Mouse (Mus musculus) B cell, adult 2 months (primary cell): ENCODE measurements around the gene Ecm1.
"Not testable (repeated sequence)": the region's sequence is repeated elsewhere in the genome, so short reads cannot be mapped to it uniquely, and the experiment has no call there.

Experiments
- DNase-seq, 2 experiments: peaks; one replicate each; pipeline ENCODE4 v3.0.0; 2022

Ecm1 gene

DNA sequence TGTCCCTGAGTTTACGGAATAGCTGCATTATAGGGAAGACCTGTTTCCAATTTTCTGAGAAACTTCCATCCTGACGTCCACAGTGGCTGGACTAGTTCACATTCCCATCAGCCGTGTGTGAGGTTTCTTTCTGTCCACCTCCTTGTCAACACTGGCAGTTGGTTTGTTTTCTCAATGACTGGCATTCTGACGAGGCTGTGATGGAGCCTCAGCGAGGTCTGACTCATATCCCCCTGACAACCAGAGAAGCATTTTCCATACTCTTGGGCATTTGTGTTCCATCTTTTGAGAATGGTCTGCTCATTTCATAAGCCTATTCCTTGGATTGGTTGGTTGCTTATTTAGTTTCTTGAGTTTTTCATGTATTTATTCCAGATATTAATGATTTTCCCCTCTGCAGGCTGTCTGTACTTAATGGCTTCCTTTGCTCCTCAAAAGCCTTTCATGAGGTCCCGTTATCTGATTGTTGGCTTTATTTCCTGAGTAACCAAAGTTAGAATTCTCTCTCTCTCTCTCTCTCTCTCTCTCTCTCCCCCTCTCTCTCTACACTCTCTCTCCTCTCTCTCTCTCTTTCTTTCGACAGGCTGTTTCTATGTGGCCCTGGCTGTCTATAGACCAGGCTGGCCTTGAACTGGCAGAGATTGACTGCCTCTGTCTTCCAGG, 12.5 kb downstream of the Ecm1 start:
- no peak for DNase-seq

GRCm38 (mm10) chr3:95725863-95726262, 13.5 kb downstream of the Ecm1 start:
- DNase-seq: no peak

GRCm38 (mm10) chr3:95722386-95722785, 17.0 kb downstream of the Ecm1 start:
- no peak for DNase-seq

DNA sequence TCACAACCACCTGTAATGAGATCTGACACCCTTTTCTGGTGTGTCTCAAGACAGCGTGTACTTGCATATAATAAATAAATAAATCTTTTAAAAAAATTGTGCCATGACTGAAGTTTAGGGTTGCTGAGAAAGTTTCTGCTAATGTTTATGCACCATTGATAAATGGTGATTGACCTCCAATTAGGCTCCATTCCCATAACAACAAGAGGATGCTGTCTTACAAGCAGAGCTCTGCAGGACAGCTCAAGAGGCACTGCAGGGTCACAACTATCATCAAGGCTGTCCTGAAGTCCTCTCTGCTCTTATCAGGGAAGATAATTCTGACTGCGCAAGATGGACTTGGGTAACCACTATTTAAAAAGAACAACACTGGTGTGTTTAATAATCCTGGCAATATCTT, 21.2 kb downstream of the Ecm1 start:
- DNase-seq: no peak

GRCm38 (mm10) chr3:95716075-95716474, 23.3 kb downstream of the Ecm1 start:
- DNase-seq: no peak

- DNase-seq: no peak
Observed at GRCm38 (mm10) chr3:95709967-95710366, 29.4 kb downstream of the Ecm1 start.

- DNase-seq: no peak
Observed at GRCm38 (mm10) chr3:95709044-95709443, 30.3 kb downstream of the Ecm1 start.

DNA sequence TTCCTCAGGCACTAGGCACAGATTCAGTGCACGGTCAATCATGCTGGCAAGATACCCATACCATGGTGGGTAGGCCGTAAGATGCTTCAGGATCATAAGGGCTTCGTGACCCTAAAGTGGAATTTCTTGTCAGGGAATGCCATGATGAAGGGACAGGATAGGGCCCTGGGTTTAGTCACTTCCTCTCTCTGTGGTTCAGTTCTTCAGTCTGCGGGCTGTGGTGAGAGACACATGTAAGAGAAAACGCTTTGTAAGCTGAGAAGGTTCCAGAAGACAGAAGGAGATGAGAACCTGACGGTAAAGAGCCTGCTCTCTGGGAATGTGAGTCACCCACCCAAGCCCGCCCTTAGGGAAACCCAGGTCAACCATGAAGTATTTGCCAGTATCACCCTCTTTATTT, 31.9 kb downstream of the Ecm1 start:
- DNase-seq: peak in 1 of 2 experiments; percentile 13

- DNase-seq: no peak
Observed at GRCm38 (mm10) chr3:95706273-95706672, 33.1 kb downstream of the Ecm1 start.

- DNase-seq: no peak
Observed at GRCm38 (mm10) chr3:95704612-95705011, 34.8 kb downstream of the Ecm1 start.

- DNase-seq: no peak
Observed at GRCm38 (mm10) chr3:95703276-95703675, 36.1 kb downstream of the Ecm1 start.

DNA sequence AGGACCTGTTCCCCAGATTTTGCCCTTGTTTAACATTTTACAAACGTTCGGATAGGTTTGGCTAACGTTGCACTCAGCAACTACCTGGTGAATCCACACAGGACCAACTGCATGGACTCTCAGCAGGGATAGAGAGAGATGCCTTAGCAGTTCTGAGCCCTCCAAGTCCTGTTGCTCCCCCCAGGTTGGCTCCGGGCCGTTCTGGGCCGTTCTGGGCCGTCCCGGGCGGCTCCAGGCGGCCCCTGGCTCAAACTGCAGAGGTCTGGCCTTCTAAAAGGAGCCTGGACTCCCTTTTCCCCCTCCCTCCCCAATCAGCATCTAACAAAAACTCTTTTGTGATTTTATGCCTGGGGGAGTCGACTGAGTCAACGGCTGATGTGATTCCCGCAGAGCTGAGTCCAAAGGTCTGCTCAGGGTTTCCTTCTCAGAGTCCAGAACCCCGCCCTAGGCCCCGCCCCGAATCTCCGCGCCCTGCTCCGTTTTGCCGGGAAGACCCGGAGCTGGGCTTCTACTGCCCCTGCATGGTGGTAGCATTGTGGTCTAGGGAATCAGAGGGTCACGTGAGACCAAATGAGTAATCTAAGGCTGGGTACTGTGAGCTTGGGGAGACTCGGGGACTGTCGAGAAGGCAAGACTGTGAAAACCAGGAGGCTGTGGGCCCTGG, 37.4 kb downstream of the Ecm1 start:
- no peak for DNase-seq

- no peak for DNase-seq
Observed at GRCm38 (mm10) chr3:95701085-95701484, 38.3 kb downstream of the Ecm1 start.

- DNase-seq: no peak
Observed at GRCm38 (mm10) chr3:95700233-95700681, 39.1 kb downstream of the Ecm1 start.

DNA sequence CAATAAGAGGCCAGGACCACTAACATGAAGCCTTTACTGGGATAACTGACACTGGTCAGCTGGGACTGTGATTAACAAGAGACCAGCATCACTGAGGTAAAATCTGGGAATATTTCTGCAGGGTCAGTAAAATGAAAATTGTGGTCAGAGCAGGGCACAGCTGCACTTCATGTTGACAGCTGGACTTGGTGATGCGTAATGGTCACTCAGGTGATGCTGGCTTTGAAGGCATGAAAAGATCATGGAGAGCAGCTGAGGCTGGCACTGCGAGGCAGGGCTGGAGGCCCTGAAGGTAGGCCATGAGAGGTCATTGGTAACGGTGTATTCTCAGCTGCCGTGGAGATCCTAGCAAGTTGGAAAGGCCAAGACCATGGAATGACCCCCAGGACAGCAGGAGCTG, 41.1 kb downstream of the Ecm1 start:
- DNase-seq: no peak

DNA sequence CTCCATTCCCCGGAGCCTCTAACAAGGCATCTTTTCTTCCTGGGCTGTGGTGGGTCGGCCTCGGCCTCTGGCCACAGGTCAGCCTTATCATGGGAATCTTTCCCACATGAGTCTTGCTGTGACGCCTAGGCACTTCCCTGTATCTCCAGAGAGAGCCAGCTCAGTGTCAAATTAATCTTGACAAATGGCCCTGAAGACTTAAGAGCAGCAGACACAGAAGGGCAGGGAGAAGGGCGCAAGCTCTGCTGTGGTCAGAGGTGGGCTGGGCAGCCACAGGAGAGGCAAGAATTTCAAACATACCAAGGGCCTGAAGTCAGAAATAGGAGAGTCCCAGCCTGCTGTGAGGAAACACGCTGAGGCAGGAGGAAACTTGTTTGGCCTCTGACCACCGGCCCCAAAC, 43.0 kb downstream of the Ecm1 start:
- DNase-seq: no peak

DNA sequence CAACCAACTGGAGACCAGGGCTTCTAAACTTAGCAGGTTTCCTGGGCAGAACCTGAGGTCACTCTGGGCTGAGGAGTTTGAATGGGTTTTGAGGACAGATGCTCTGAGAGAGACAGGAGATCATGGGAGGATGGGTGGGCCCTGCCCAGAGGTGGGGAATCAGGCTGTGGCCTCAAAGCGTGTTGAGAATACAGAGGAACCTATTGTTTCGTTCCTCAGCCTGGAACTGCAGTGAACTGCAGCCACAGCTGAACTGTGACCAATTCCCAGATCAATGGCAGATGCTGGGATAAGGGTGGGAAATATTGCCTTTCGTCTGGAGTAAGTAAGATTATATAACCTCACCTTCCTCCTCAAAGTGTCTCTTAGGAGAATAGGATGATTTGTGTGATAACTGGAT, 43.6 kb downstream of the Ecm1 start:
- no peak for DNase-seq

GRCm38 (mm10) chr3:95694808-95695703, 44.3 kb downstream of the Ecm1 start:
- no peak for DNase-seq

DNA sequence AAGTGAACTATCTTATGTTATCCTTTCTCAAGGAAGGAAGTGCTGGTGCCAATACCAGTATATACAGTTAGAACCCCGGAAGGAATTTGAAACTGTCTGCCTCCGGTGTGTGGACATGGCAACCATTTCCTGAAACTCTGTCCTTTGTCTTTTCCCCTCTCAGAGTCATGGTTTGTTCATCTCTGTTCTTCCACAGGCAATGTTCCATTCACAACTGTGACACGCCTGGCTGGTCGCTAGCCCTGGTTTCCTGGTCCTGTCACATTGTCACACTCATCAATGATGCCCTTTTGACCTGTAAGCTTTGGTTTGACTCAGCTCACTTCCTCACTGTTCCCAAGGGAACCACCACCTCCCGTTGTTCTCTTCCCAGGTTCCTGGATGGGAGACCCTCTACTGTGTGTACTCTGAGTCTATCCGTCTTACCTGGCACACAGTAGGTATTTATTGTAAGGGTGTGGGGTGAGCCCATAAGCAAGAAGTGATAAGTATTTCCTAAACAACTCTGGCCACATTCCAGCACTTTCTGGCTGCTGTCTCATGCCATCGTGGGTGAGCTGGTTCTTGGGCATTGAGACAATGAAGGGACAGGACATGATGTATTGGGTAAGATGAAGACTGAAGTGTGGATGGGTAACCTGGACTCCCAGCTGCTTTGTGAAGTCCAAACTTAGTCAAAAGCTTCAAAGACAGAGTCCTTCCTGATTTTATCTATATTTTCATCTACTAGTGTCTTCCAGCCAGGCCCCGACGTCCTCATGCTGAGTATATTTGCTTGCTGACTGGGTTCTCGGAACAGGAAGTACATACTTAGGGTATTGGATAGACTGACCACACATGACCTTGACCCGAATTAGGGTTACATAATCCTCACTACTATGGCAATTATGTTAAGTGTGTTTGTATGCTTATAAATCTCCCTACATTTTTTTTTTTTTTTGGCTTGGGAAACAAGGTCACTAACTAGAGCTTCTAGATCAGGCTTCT, 45.3 kb downstream of the Ecm1 start:
- DNase-seq: no peak

DNA sequence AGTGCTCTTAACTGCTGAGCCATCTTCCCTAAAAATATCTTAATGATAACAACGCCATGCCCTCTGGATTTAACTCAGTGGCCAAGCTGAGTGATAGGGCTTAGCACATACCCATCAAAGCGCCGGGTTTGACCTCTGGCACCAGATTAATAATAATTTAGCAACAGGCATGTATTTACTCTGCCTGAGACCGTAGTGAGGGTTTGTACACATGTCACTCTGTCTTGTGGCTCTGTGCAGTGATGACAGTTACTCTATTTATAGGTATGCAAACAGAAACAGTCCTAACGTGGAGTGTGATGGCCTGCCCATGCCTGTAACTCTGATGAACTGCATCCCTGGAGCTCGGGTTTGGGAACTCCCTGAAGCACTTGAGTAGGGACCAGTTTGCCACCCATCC, 46.7 kb downstream of the Ecm1 start:
- DNase-seq: peak; percentile 23 to 28

DNA sequence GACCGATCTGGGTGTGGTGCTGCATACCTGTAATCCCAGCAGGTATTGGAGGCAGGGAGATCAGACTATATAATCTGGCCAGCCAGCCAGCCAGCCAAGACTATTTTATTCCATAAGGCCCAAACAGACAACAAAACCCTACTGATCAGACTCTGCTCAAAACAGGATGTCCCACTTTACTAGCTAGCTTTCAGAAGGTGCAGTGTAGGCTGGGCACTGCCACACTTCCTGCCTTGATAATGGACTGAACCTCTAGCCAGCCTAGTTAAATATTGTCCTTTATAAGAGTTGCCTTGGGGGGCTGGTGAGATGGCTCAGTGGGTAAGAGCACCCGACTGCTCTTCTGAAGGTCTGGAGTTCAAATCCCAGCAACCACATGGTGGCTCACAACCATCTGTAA, 48.8 kb downstream of the Ecm1 start:
- DNase-seq: not testable (repeated sequence)

GRCm38 (mm10) chr3:95689940-95690339, 49.4 kb downstream of the Ecm1 start:
- no peak for DNase-seq
